In genomic region chrX:99016987-99017386, GRCm38 (mm10) we compare ENCODE assay signal across 27 mouse cellular contexts. TPM values are rescaled to one million over a fixed set of nuclear protein-coding genes. Genes with fewer than 3 reads are reported as not detected.
A peak's percentile ranks its signal among the peaks of the same experiment; 100 is the strongest.
DNase-seq lines count a peak whose midpoint lies in the region; ATAC-seq and TF ChIP-seq lines count a peak whose summit lies in the region.
"Had no signal": no experiment of that assay in that cellular context is flagged by ENCODE, and none has a peak within 500 bp of the region (broad histone marks: within the 10 kb centered on the region; RNA-seq: fewer than 3 reads in every experiment).

No protein-coding gene starts in this region.

- H3K4me1 ChIP-seq in lung, postnatal 0 days (ENCODE audit: insufficient read depth, low read depth, low read length), result no peaks in the 10 kb centered on the region
- peaks cover 13% of the 10 kb centered on the region; the same call in 1 of the 2 replicates for H3K4me1 ChIP-seq in hindbrain, embryonic 10.5 days (replicated peaks)
- H3K4me1 ChIP-seq: embryonic facial prominence, embryonic 13.5 days; forebrain, embryonic 15.5 days; hindbrain, embryonic 13.5 days had no signal

- DNase-seq in heart, adult 11 months, result peak; percentile 93
- DNase-seq in heart, postnatal 10 days, result no peak
- DNase-seq in lung, postnatal 0 days (ENCODE audit: low spot score), result peak; percentile 11
- no peak for DNase-seq in lung, postnatal 25 days (ENCODE audit: low spot score)
- peak; percentile 19 for DNase-seq in lung, postnatal 10 days
- peak; percentile 17 for DNase-seq in lung, postnatal 36 days
- no peak for DNase-seq in adrenal gland, adult 18-20 months (ENCODE audit: low spot score in 2 of 2)
- no peak for DNase-seq in hindbrain, embryonic 10.5 days (ENCODE audit: low spot score)
- DNase-seq: adrenal gland, adult 8-10 months; adrenal gland, postnatal 25 days; cerebellum, adult 2 months; cerebellum, adult 9-11 months; cerebellum, postnatal 36 days; embryo, embryonic 11 days; gastrocnemius, postnatal 25 days; heart, adult 2 months had no signal

- H3K27me3 ChIP-seq in lung, postnatal 0 days (replicated peaks; ENCODE audit: insufficient read depth, low read length), result no peaks in the 10 kb centered on the region
- H3K27me3 ChIP-seq in hindbrain, embryonic 10.5 days (ENCODE audit: insufficient read depth, poor library complexity, severe bottlenecking), result peaks cover 83% of the 10 kb centered on the region
- H3K27me3 ChIP-seq: forebrain, embryonic 15.5 days had no signal

- no peak overlapping the region for H3K4me2 ChIP-seq in lung, postnatal 0 days (replicated peaks; ENCODE audit: low read depth, low read length)
- H3K4me2 ChIP-seq: embryonic facial prominence, embryonic 13.5 days; forebrain, embryonic 12.5 days; forebrain, embryonic 15.5 days; heart, embryonic 13.5 days; hindbrain, embryonic 13.5 days had no signal

- H3K27ac ChIP-seq in lung, postnatal 0 days (ENCODE audit: low read length), result no peak overlapping the region
- H3K27ac ChIP-seq in hindbrain, embryonic 10.5 days, result no peak overlapping the region
- H3K27ac ChIP-seq: embryonic facial prominence, embryonic 10.5 days; embryonic facial prominence, embryonic 13.5 days; forebrain, embryonic 12.5 days; forebrain, embryonic 15.5 days; heart, adult 2 months; heart, embryonic 10.5 days; heart, embryonic 13.5 days; hindbrain, embryonic 13.5 days had no signal

- H3K4me3 ChIP-seq in lung, postnatal 0 days (ENCODE audit: low read depth, low read length), result no peak overlapping the region
- no peak overlapping the region for H3K4me3 ChIP-seq in hindbrain, embryonic 10.5 days
- H3K4me3 ChIP-seq: embryonic facial prominence, embryonic 10.5 days; embryonic facial prominence, embryonic 13.5 days; erythroblast, embryonic 14.5 days; forebrain, embryonic 12.5 days; forebrain, embryonic 15.5 days; heart, adult 2 months; heart, embryonic 10.5 days; heart, embryonic 13.5 days; hindbrain, embryonic 13.5 days had no signal

- intact Hi-C loops in heart, postnatal 10 days (cut with DNase I), result no loop called here

- no peak overlapping the region for H3K9ac ChIP-seq in lung, postnatal 0 days (replicated peaks; ENCODE audit: low read depth)
- H3K9ac ChIP-seq: embryonic facial prominence, embryonic 13.5 days; forebrain, embryonic 12.5 days; forebrain, embryonic 15.5 days; heart, embryonic 13.5 days; hindbrain, embryonic 13.5 days had no signal

- H3K9me3 ChIP-seq in lung, postnatal 0 days (ENCODE audit: low read length), result no peaks in the 10 kb centered on the region
- H3K9me3 ChIP-seq in hindbrain, embryonic 10.5 days, result no peaks in the 10 kb centered on the region
- H3K9me3 ChIP-seq: embryonic facial prominence, embryonic 10.5 days; embryonic facial prominence, embryonic 13.5 days; forebrain, embryonic 12.5 days; forebrain, embryonic 15.5 days; heart, embryonic 10.5 days; heart, embryonic 13.5 days; hindbrain, embryonic 13.5 days had no signal

- no peak for TF ChIP-seq EP300 in lung, postnatal 0 days (IDR thresholded peaks at IDR 0.05)

- TF ChIP-seq CTCF in lung, postnatal 0 days (IDR thresholded peaks at IDR 0.05), result no peak

- no peaks in the 10 kb centered on the region for H3K36me3 ChIP-seq in lung, postnatal 0 days (ENCODE audit: insufficient read depth, low read length)
- no peaks in the 10 kb centered on the region for H3K36me3 ChIP-seq in hindbrain, embryonic 10.5 days
- H3K36me3 ChIP-seq: embryonic facial prominence, embryonic 10.5 days; embryonic facial prominence, embryonic 13.5 days; forebrain, embryonic 12.5 days; forebrain, embryonic 15.5 days; heart, embryonic 10.5 days; heart, embryonic 13.5 days; hindbrain, embryonic 13.5 days had no signal

- peak; percentile 57; the same call in 1 of the 2 replicates for ATAC-seq in lung, postnatal 0 days
- ATAC-seq: CD4-positive, CD25-positive, alpha-beta regulatory T cell, adult 4 months; forebrain, embryonic 15.5 days; hindbrain, embryonic 16.5 days had no signal

- 67% methylated on average over 7 of the region's 8 CpGs for WGBS in lung, postnatal 0 days
- 78% methylated on average over 8 of the region's 8 CpGs for WGBS in hindbrain, embryonic 10.5 days

RNA-seq across cellular contexts. Expression of gene Stard8, which starts 13.9 kb away (rescaled TPM):
- total RNA-seq in heart, postnatal 10 days (2021), result 10 to 100 TPM; 34.0 to 40.9 TPM
- polyA plus RNA-seq in lung, postnatal 0 days (2015; fragmentation: Nextera tagmentation; extraction: Ambion mirVana), result 14.8 and 18.7 TPM in 2 replicates
- total RNA-seq in adrenal gland, adult 18-20 months (2021), result 10 to 100 TPM; 26.4 to 28.4 TPM
- polyA plus RNA-seq in hindbrain, embryonic 10.5 days (2016; fragmentation: Nextera tagmentation; extraction: Ambion mirVana), result 15.9 and 17.5 TPM in 2 replicates
- polyA plus RNA-seq: C2C12 had no signal

Comparison
In these comparisons a context has a peak if more than half of its experiments do, and no peak if none do; other contexts are left out.
1. DNase-seq: peak in heart, adult 11 months (single experiment), lung, postnatal 0 days (single experiment), lung, postnatal 10 days (single experiment) and lung, postnatal 36 days (single experiment); none in heart, postnatal 10 days (0 of 2), lung, postnatal 25 days (single experiment), adrenal gland, adult 18-20 months (0 of 2) and hindbrain, embryonic 10.5 days (single experiment).